Mouse (Mus musculus): ENCODE measurements at regions not wholly inside any gene's neighbourhood (a gene's known extent, or its start where the extent isn't known, plus 50 kb on each side); places are given as distances from the start of the nearest gene placed in this dataset.

- no peaks in the 10 kb centered on the region for H3K27me3 ChIP-seq (ENCODE audit: control insufficient read depth, insufficient read depth, low read depth, low read length)
- no peak overlapping the region for H3K27ac ChIP-seq (ENCODE audit: low read length)
- H3K36me3 ChIP-seq (ENCODE audit: control insufficient read depth, insufficient read depth, low read length) = no peaks in the 10 kb centered on the region
- H3K4me3 ChIP-seq (ENCODE audit: low read length) = no peak overlapping the region
- no peak overlapping the region for H3K4me2 ChIP-seq (ENCODE audit: low read depth, low read length)
- no peak overlapping the region for H3K9ac ChIP-seq (ENCODE audit: low read length)
- 71% methylated on average over 5 of the region's 5 CpGs for whole genome bisulfite sequencing
- peaks cover 54% of the 10 kb centered on the region for H3K4me1 ChIP-seq (replicated peaks; ENCODE audit: control insufficient read depth, insufficient read depth, low read length)
- no peak for ATAC-seq (ENCODE audit: low read depth)
- no peaks in the 10 kb centered on the region for H3K9me3 ChIP-seq (ENCODE audit: control insufficient read depth, low read length)
Measured at GRCm38 (mm10) chr9:35338858-35339257, 71.2 kb downstream of the Rpusd4 start.

- Histone ChIP-seq H3K27me3 (ENCODE audit: control insufficient read depth, insufficient read depth, low read depth, low read length) (no peaks in the 10 kb centered on the region), H3K4me1 (replicated peaks; ENCODE audit: control insufficient read depth, insufficient read depth, low read length) (peaks cover 53% of the 10 kb centered on the region), H3K4me3 (ENCODE audit: low read length) (no peak overlapping the region), H3K36me3 (ENCODE audit: control insufficient read depth, insufficient read depth, low read length) (no peaks in the 10 kb centered on the region), H3K9me3 (ENCODE audit: control insufficient read depth, low read length) (no peaks in the 10 kb centered on the region), H3K27ac (ENCODE audit: low read length) (peak overlapping the region; percentile 10; the same call in 1 of the 2 replicates), H3K9ac (ENCODE audit: low read length) (no peak overlapping the region), H3K4me2 (ENCODE audit: low read depth, low read length) (no peak overlapping the region)
- no peak for ATAC-seq (ENCODE audit: low read depth)
- 52% methylated on average over 10 of the region's 10 CpGs for WGBS
Measured at GRCm38 (mm10) chr9:35339492-35340262, 72.0 kb downstream of the Rpusd4 start.

- no peak for ATAC-seq (ENCODE audit: low read depth)
- no peak overlapping the region for H3K4me2 ChIP-seq (ENCODE audit: low read depth, low read length)
- no peak overlapping the region for H3K9ac ChIP-seq (ENCODE audit: low read length)
- H3K36me3 ChIP-seq (ENCODE audit: control insufficient read depth, insufficient read depth, low read length) = no peaks in the 10 kb centered on the region
- no peak overlapping the region for H3K27ac ChIP-seq (ENCODE audit: low read length)
- peaks cover 54% of the 10 kb centered on the region for H3K4me1 ChIP-seq (replicated peaks; ENCODE audit: control insufficient read depth, insufficient read depth, low read length)
- no peaks in the 10 kb centered on the region for H3K9me3 ChIP-seq (ENCODE audit: control insufficient read depth, low read length)
- H3K27me3 ChIP-seq (ENCODE audit: control insufficient read depth, insufficient read depth, low read depth, low read length) = no peaks in the 10 kb centered on the region
- no peak overlapping the region for H3K4me3 ChIP-seq (ENCODE audit: low read length)
- 86% methylated on average over 4 of the region's 4 CpGs for WGBS
Measured at GRCm38 (mm10) chr9:35340263-35340573, 72.6 kb downstream of the Rpusd4 start.

GRCm38 (mm10) chr9:35340811-35341210 lies 73.1 kb downstream of the Rpusd4 start:
- H3K4me1 ChIP-seq (replicated peaks; ENCODE audit: control insufficient read depth, insufficient read depth, low read length) = peaks cover 49% of the 10 kb centered on the region
- no peaks in the 10 kb centered on the region for H3K36me3 ChIP-seq (ENCODE audit: control insufficient read depth, insufficient read depth, low read length)
- H3K27ac ChIP-seq (ENCODE audit: low read length) = no peak overlapping the region; the same call in 1 of the 2 replicates
- H3K9me3 ChIP-seq (ENCODE audit: control insufficient read depth, low read length) = no peaks in the 10 kb centered on the region
- no peak overlapping the region for H3K9ac ChIP-seq (ENCODE audit: low read length)
- no peaks in the 10 kb centered on the region for H3K27me3 ChIP-seq (ENCODE audit: control insufficient read depth, insufficient read depth, low read depth, low read length)
- H3K4me3 ChIP-seq (ENCODE audit: low read length) = no peak overlapping the region
- 20% methylated on average over 3 of the region's 3 CpGs for WGBS
- H3K4me2 ChIP-seq (ENCODE audit: low read depth, low read length) = no peak overlapping the region
- no peak for ATAC-seq (ENCODE audit: low read depth)

- no peak overlapping the region for H3K4me2 ChIP-seq (ENCODE audit: low read depth, low read length)
- ATAC-seq (ENCODE audit: low read depth) = no peak
- WGBS = 79% methylated on average over 5 of the region's 5 CpGs
- peaks cover 43% of the 10 kb centered on the region for H3K4me1 ChIP-seq (replicated peaks; ENCODE audit: control insufficient read depth, insufficient read depth, low read length)
- no peak overlapping the region for H3K9ac ChIP-seq (ENCODE audit: low read length)
- no peak overlapping the region for H3K4me3 ChIP-seq (ENCODE audit: low read length)
- H3K36me3 ChIP-seq (ENCODE audit: control insufficient read depth, insufficient read depth, low read length) = no peaks in the 10 kb centered on the region
- H3K9me3 ChIP-seq (ENCODE audit: control insufficient read depth, low read length) = no peaks in the 10 kb centered on the region
- no peak overlapping the region; the same call in 1 of the 2 replicates for H3K27ac ChIP-seq (ENCODE audit: low read length)
- H3K27me3 ChIP-seq (ENCODE audit: control insufficient read depth, insufficient read depth, low read depth, low read length) = no peaks in the 10 kb centered on the region
Measured at GRCm38 (mm10) chr9:35341386-35341785, 73.7 kb downstream of the Rpusd4 start.

- peaks cover 37% of the 10 kb centered on the region for H3K4me1 ChIP-seq (replicated peaks; ENCODE audit: control insufficient read depth, insufficient read depth, low read length)
- no peaks in the 10 kb centered on the region for H3K27me3 ChIP-seq (ENCODE audit: control insufficient read depth, insufficient read depth, low read depth, low read length)
- WGBS = 54% methylated on average over 2 of the region's 2 CpGs
- H3K9me3 ChIP-seq (ENCODE audit: control insufficient read depth, low read length) = no peaks in the 10 kb centered on the region
- H3K36me3 ChIP-seq (ENCODE audit: control insufficient read depth, insufficient read depth, low read length) = no peaks in the 10 kb centered on the region
- peak overlapping the region; percentile 91 for H3K27ac ChIP-seq (ENCODE audit: low read length)
- no peak overlapping the region for H3K4me2 ChIP-seq (ENCODE audit: low read depth, low read length)
- H3K9ac ChIP-seq (ENCODE audit: low read length) = no peak overlapping the region
- peak; percentile 77 for ATAC-seq (ENCODE audit: low read depth)
- H3K4me3 ChIP-seq (ENCODE audit: low read length) = no peak overlapping the region
Measured at GRCm38 (mm10) chr9:35342436-35342835, 74.8 kb downstream of the Rpusd4 start.

GRCm38 (mm10) chr9:35343336-35343735 lies 75.7 kb downstream of the Rpusd4 start:
- Histone ChIP-seq H3K27me3 (ENCODE audit: control insufficient read depth, insufficient read depth, low read depth, low read length) (no peaks in the 10 kb centered on the region), H3K9me3 (ENCODE audit: control insufficient read depth, low read length) (no peaks in the 10 kb centered on the region), H3K9ac (ENCODE audit: low read length) (no peak overlapping the region), H3K4me3 (ENCODE audit: low read length) (no peak overlapping the region), H3K27ac (ENCODE audit: low read length) (peak overlapping the region; percentile 91; the same call in 1 of the 2 replicates), H3K4me1 (replicated peaks; ENCODE audit: control insufficient read depth, insufficient read depth, low read length) (peaks cover 35% of the 10 kb centered on the region), H3K4me2 (ENCODE audit: low read depth, low read length) (no peak overlapping the region), H3K36me3 (ENCODE audit: control insufficient read depth, insufficient read depth, low read length) (no peaks in the 10 kb centered on the region)
- no peak for ATAC-seq (ENCODE audit: low read depth)

- H3K27ac ChIP-seq (ENCODE audit: low read length) = no peak overlapping the region
- no peaks in the 10 kb centered on the region for H3K36me3 ChIP-seq (ENCODE audit: control insufficient read depth, insufficient read depth, low read length)
- H3K4me3 ChIP-seq (ENCODE audit: low read length) = no peak overlapping the region
- H3K27me3 ChIP-seq (ENCODE audit: control insufficient read depth, insufficient read depth, low read depth, low read length) = no peaks in the 10 kb centered on the region
- H3K9ac ChIP-seq (ENCODE audit: low read length) = no peak overlapping the region
- WGBS = 2% methylated on average over 6 of the region's 6 CpGs
- no peak overlapping the region for H3K4me2 ChIP-seq (ENCODE audit: low read depth, low read length)
- H3K4me1 ChIP-seq (replicated peaks; ENCODE audit: control insufficient read depth, insufficient read depth, low read length) = peaks cover 33% of the 10 kb centered on the region
- H3K9me3 ChIP-seq (ENCODE audit: control insufficient read depth, low read length) = no peaks in the 10 kb centered on the region
- peak; percentile 79 for ATAC-seq (ENCODE audit: low read depth)
Measured at GRCm38 (mm10) chr9:35344374-35344773, 76.6 kb upstream of the Cdon start.

GRCm38 (mm10) chr9:35346378-35346777 lies 74.5 kb upstream of the Cdon start:
- no peak overlapping the region for H3K9ac ChIP-seq (ENCODE audit: low read length)
- peak; percentile 22; the same call in 1 of the 2 replicates for ATAC-seq (ENCODE audit: low read depth)
- H3K9me3 ChIP-seq (ENCODE audit: control insufficient read depth, low read length) = no peaks in the 10 kb centered on the region
- H3K36me3 ChIP-seq (ENCODE audit: control insufficient read depth, insufficient read depth, low read length) = no peaks in the 10 kb centered on the region
- H3K27ac ChIP-seq (ENCODE audit: low read length) = no peak overlapping the region
- WGBS = 6% methylated on average over 5 of the region's 5 CpGs
- no peak overlapping the region for H3K4me2 ChIP-seq (ENCODE audit: low read depth, low read length)
- H3K4me3 ChIP-seq (ENCODE audit: low read length) = no peak overlapping the region
- H3K27me3 ChIP-seq (ENCODE audit: control insufficient read depth, insufficient read depth, low read depth, low read length) = no peaks in the 10 kb centered on the region; the same call in 1 of the 2 replicates
- peaks cover 17% of the 10 kb centered on the region for H3K4me1 ChIP-seq (replicated peaks; ENCODE audit: control insufficient read depth, insufficient read depth, low read length)
